Mouse (Mus musculus) kidney, postnatal 0 days (tissue): ENCODE results near the gene Gm42906. TPM values are rescaled to one million over a fixed set of nuclear protein-coding genes. Genes with fewer than 3 reads are reported as not detected.
A peak's percentile ranks its signal among the peaks of the same experiment; 100 is the strongest.

ENCODE experiments used
- ATAC-seq: fragments of 200-750 bp; cut with Nextera tagmentation; replicated peaks from 2 replicates; pipeline ENCODE4 v1.8.0; 2017; ENCODE audit warnings: low read depth, moderate number of reproducible peaks, moderate TSS enrichment, moderate library complexity; ENCODE audit not compliant: low FRiP score
- DNase-seq: peaks from one replicate; pipeline ENCODE4 v3.0.0-alpha.2; 2016; ENCODE audit warnings: low spot score
- H3K27ac ChIP-seq: fragments of 300-500 bp; sonication (generic); 2 replicates; pipeline ENCODE4 v1.5.1; 2014; ENCODE audit warnings: mild to moderate bottlenecking
- H3K27me3 ChIP-seq: fragments of 300-500 bp; sonication (generic); 2 replicates; pipeline ENCODE4 v1.6.1; 2014; ENCODE audit warnings: low read length, mixed read lengths; ENCODE audit not compliant: insufficient read depth
- H3K36me3 ChIP-seq: fragments of 300-500 bp; sonication (generic); 2 replicates; pipeline ENCODE4 v1.6.1; 2014; ENCODE audit warnings: low read length, mixed read lengths; ENCODE audit not compliant: insufficient read depth
- H3K4me1 ChIP-seq: fragments of 300-500 bp; sonication (generic); replicated peaks from 2 replicates; pipeline ENCODE4 v1.6.1; 2014; ENCODE audit warnings: antibody characterized with exemption, low read length, mixed read lengths; ENCODE audit not compliant: insufficient read depth
- H3K4me2 ChIP-seq: fragments of 300-500 bp; sonication (generic); 2 replicates; pipeline ENCODE4 v1.6.1; 2014; ENCODE audit warnings: mild to moderate bottlenecking, low read length, moderate library complexity, mixed read lengths
- H3K4me3 ChIP-seq: fragments of 300-500 bp; sonication (generic); replicated peaks from 2 replicates; pipeline ENCODE4 v1.5.1; 2014; ENCODE audit warnings: low read depth, low read length
- H3K9ac ChIP-seq: fragments of 300-500 bp; sonication (generic); 2 replicates; pipeline ENCODE4 v1.6.1; 2014; ENCODE audit warnings: low read depth, low read length
- H3K9me3 ChIP-seq: fragments of 300-500 bp; sonication (generic); replicated peaks from 2 replicates; pipeline ENCODE4 v1.6.1; 2016; ENCODE audit warnings: low read length, inconsistent platforms, mixed read lengths
- CTCF ChIP-seq: IDR thresholded peaks from 2 replicates; pipeline ENCODE4 v1.5.1; 2016; ENCODE audit warnings: antibody characterized with exemption, low read depth, mild to moderate bottlenecking, moderate library complexity
- WGBS: fragments of 180-500 bp; shearing (Covaris S2); extraction: QIAGEN DNeasy Blood & Tissue Kit; methylation state at CpG from one replicate; pipeline ENCODE4 v1.1.7; 2014; 5-methylcytosine and 5-hydroxymethylcytosine counted together
- polyA plus RNA-seq: library from polyadenylated mRNA; unstranded; fragments of >200 nt; fragmentation: Nextera tagmentation; extraction: Ambion mirVana; gene quantifications from 2 replicates; pipeline ENCODE4 v1.2.1, GENCODE M21; 2015

Gene Gm42906
- polyA plus RNA-seq, 1 experiment from 2014 or later, result not detected

DNA sequence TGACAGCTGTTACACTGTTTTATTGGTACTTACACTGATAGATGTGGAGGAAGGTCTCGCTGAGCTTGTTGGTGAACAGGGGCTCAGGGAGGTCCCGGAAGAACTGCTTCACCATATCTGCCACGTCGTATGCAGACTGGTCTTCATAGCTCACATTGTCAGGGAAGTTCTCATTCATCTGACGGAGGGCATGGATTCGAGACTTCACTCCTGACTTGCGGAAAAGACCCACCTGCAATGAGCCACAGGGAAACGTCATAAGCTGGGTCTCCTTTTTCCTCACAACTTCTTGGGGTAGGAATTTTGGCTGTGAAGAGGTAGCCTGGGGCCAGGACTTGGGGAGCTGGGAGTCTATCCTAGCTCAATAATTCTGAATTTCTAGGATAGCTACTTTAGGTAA lies 375.6 kb downstream of the Gm42906 start:
- Histone ChIP-seq H3K4me2 (no peak overlapping the region), H3K27me3 (no peaks in the 10 kb centered on the region), H3K4me3 (no peak overlapping the region), H3K9ac (no peak overlapping the region), H3K36me3 (peaks cover 19% of the 10 kb centered on the region), H3K27ac (no peak overlapping the region), H3K9me3 (no peaks in the 10 kb centered on the region), H3K4me1 (peaks cover 22% of the 10 kb centered on the region; the same call in 1 of the 2 replicates)
- no peak for ATAC-seq
- TF ChIP-seq CTCF, result no peak
- DNase-seq, result no peak
- 97% methylated on average over 8 of the region's 8 CpGs for WGBS

DNA sequence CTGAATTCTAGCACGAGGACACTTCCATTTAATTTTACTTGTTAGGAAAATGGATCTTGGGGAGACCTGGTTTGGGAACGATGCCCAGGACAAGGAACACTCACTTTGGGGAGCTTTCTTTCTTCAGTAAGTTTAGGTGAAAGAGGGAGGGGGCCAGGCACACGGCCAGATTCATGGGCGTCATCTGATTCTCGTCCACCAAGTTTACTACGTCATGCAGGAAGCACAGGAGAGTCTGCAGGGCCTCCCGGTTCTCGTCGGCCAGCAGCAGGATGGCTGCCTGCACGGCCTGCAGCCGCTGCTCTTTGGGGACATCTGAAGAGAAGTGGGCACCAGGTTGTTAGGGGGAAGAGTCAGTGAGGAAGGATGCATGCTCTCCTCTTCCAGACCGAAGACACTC lies 380.5 kb downstream of the Gm42906 start:
- Histone ChIP-seq H3K36me3 (peaks cover 24% of the 10 kb centered on the region), H3K4me2 (no peak overlapping the region), H3K27me3 (no peaks in the 10 kb centered on the region), H3K9ac (no peak overlapping the region), H3K4me3 (no peak overlapping the region), H3K27ac (no peak overlapping the region), H3K4me1 (peaks cover 3% of the 10 kb centered on the region; the same call in 1 of the 2 replicates), H3K9me3 (no peaks in the 10 kb centered on the region)
- DNase-seq, result no peak
- ATAC-seq, result no peak
- TF ChIP-seq CTCF, result no peak
- WGBS, result 49% methylated on average over 12 of the region's 12 CpGs

DNA sequence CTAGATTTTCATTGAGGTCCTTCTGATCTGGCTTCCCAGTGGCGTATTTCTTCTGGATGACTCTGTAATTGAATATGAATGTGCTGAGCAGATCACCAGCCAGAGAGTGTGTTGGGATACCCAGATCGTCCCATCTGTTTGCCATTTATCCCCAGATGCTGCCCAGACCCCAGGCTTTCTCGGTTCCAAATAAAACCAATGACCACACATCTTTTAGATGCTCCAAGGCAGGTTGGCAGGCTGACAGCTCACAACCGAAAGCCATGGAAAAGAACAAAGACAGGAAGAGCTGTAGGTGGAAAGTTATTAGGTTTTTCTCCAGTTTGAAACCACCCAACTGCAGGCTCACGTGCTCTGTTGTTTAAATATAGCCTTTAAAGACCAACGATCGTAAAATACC lies 381.0 kb downstream of the Gm42906 start:
- Histone ChIP-seq H3K27ac (no peak overlapping the region), H3K36me3 (peaks cover 19% of the 10 kb centered on the region)
- DNase-seq, result peak; percentile 56

DNA sequence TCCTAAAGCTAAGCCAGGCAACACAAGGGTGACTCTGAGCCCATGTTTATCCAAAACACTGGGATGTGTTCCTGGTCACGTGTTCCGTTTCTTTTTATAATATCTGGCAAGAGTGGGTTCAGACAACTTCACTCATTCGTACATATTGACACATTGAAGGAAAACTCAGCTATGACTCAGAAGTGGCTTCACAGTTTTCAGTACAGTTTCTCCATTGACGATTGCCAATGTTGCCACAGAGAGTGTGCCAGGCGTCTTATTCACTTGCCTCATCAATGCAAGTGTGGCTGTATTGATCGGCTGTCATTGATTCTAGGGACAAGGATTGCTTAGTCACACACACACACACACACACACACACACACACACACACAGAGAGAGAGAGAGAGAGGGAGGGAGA lies 381.8 kb downstream of the Gm42906 start:
- Histone ChIP-seq H3K4me1 (peaks cover 3% of the 10 kb centered on the region; the same call in 1 of the 2 replicates), H3K36me3 (peaks cover 16% of the 10 kb centered on the region), H3K4me2 (no peak overlapping the region), H3K4me3 (no peak overlapping the region), H3K9ac (no peak overlapping the region), H3K27me3 (no peaks in the 10 kb centered on the region), H3K9me3 (no peaks in the 10 kb centered on the region), H3K27ac (no peak overlapping the region)
- ATAC-seq (no peak), DNase-seq (no peak)
- no peak for TF ChIP-seq CTCF
- WGBS, result 95% methylated on average over 6 of the region's 6 CpGs

More for the DNA sequence above, 381.0 kb downstream of the Gm42906 start:
- ATAC-seq, result no peak
- H3K9me3 ChIP-seq, result no peaks in the 10 kb centered on the region
- H3K27me3 ChIP-seq, result no peaks in the 10 kb centered on the region
- no peak for TF ChIP-seq CTCF
- H3K9ac ChIP-seq, result no peak overlapping the region
- H3K4me2 ChIP-seq, result no peak overlapping the region
- H3K4me3 ChIP-seq, result no peak overlapping the region
- 58% methylated on average over 7 of the region's 7 CpGs for WGBS
- H3K4me1 ChIP-seq, result peaks cover 3% of the 10 kb centered on the region; the same call in 1 of the 2 replicates

DNA sequence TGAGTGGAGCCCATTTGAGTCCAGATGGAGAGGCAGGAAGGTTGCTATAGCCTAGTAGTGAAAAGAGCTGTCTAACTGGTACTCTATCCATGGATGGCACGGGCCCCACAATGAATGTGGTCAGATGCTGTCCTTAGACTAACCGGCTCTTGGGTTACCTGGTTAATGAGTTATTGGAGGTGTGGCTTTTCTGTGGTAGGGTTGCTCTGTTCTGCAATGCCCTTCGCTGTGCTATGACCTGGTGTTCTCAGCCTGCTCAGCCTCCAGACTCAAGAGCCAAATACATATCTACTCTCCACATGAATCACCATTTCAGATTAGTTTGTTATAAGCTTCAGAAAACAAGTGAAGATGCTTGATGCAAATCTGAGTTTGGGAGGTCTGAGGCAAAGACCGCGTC lies 385.1 kb downstream of the Gm42906 start:
- Histone ChIP-seq H3K27me3 (no peaks in the 10 kb centered on the region), H3K9me3 (no peaks in the 10 kb centered on the region), H3K9ac (no peak overlapping the region), H3K4me1 (peaks cover 3% of the 10 kb centered on the region; the same call in 1 of the 2 replicates), H3K36me3 (peaks cover 17% of the 10 kb centered on the region; the same call in 1 of the 2 replicates), H3K4me2 (no peak overlapping the region), H3K4me3 (no peak overlapping the region), H3K27ac (no peak overlapping the region)
- TF ChIP-seq CTCF, result no peak
- 0 out of 2 replicates have a peak, but pooled peaks have one; percentile 72 for ATAC-seq
- WGBS, result 86% methylated on average over 5 of the region's 5 CpGs
- DNase-seq, result no peak

DNA sequence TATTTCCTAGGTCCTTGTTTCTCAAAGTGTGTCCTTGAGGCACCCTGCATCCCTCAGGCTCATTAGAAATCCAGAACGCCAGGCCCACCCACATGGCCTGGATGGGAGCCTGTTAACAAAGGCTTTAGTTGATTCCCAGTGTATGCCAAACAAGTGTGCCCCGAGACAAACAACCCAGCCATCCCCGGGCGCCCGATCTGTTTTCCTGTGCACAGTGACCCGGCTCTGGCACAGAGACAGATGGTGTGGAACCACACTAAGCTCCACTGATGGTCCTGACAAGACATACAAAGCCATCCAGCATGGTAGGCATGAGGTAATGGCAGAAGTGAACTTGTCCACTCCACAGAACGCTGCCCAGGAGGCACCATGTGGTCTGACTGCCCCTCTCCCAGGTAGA lies 390.1 kb downstream of the Gm42906 start:
- WGBS, result 81% methylated on average over 7 of the region's 7 CpGs

More for the DNA sequence above, 390.1 kb downstream of the Gm42906 start:
- no peak for ATAC-seq
- DNase-seq, result no peak
- no peaks in the 10 kb centered on the region for H3K4me1 ChIP-seq
- H3K4me3 ChIP-seq, result no peak overlapping the region
- no peaks in the 10 kb centered on the region for H3K9me3 ChIP-seq
- H3K36me3 ChIP-seq, result 0 out of 2 replicates have a peak, but pooled peaks cover 15% of the 10 kb centered on the region
- no peak overlapping the region for H3K9ac ChIP-seq
- no peak overlapping the region for H3K4me2 ChIP-seq
- no peak for TF ChIP-seq CTCF
- H3K27ac ChIP-seq, result no peak overlapping the region
- H3K27me3 ChIP-seq, result no peaks in the 10 kb centered on the region
